Mouse (Mus musculus): ENCODE data around the gene Myh6.
"Not testable (repeated sequence)": the region's sequence is repeated elsewhere in the genome, so short reads cannot be mapped to it uniquely, and the experiment has no call there.

Myh6 gene

GRCm38 (mm10) chr14:54994869-54995186 is 28.1 kb upstream of the Myh6 start:
- no peak for DNase-seq (ENCODE audit: low spot score)

- no peak for DNase-seq (ENCODE audit: low spot score)
Measured at GRCm38 (mm10) chr14:54994136-54994868, 27.6 kb upstream of the Myh6 start, which contains the start of gene Myh7. Gene Myh7, minus strand, starts transcription at chr14:54994626.

GRCm38 (mm10) chr14:54993636-54994035 is 26.9 kb upstream of the Myh6 start:
- no peak for DNase-seq (ENCODE audit: low spot score)

GRCm38 (mm10) chr14:54992196-54992595 is 25.5 kb upstream of the Myh6 start:
- DNase-seq (ENCODE audit: low spot score) = no peak

GRCm38 (mm10) chr14:54989886-54990441 is 23.2 kb upstream of the Myh6 start:
- DNase-seq (ENCODE audit: low spot score) = no peak

- DNase-seq (ENCODE audit: low spot score) = no peak
Measured at GRCm38 (mm10) chr14:54988882-54989281, 22.2 kb upstream of the Myh6 start.

GRCm38 (mm10) chr14:54988350-54988874 is 21.7 kb upstream of the Myh6 start:
- DNase-seq (ENCODE audit: low spot score) = not testable (repeated sequence)

GRCm38 (mm10) chr14:54981934-54982333 is 15.2 kb upstream of the Myh6 start:
- no peak for DNase-seq (ENCODE audit: low spot score)

- DNase-seq (ENCODE audit: low spot score) = no peak
Measured at GRCm38 (mm10) chr14:54978664-54979063, 11.9 kb upstream of the Myh6 start.

- no peak for DNase-seq (ENCODE audit: low spot score)
Measured at GRCm38 (mm10) chr14:54976633-54977032, 9.9 kb upstream of the Myh6 start, which contains the start of gene Gm17428. Gene Gm17428, plus strand, starts transcription at chr14:54976933.

- no peak for DNase-seq (ENCODE audit: low spot score)
Measured at GRCm38 (mm10) chr14:54974068-54974791, 7.5 kb upstream of the Myh6 start.

GRCm38 (mm10) chr14:54972786-54973185 is 6.1 kb upstream of the Myh6 start:
- DNase-seq (ENCODE audit: low spot score) = not testable (repeated sequence)

GRCm38 (mm10) chr14:54968344-54968743 is 1.6 kb upstream of the Myh6 start:
- DNase-seq (ENCODE audit: low spot score) = no peak

- DNase-seq (ENCODE audit: low spot score) = no peak
Measured at GRCm38 (mm10) chr14:54967874-54968273, 1.1 kb upstream of the Myh6 start.

- no peak for DNase-seq (ENCODE audit: low spot score)
Measured at GRCm38 (mm10) chr14:54965631-54966030, 1.1 kb downstream of the Myh6 start.

GRCm38 (mm10) chr14:54965044-54965443 is 1.7 kb downstream of the Myh6 start:
- no peak for DNase-seq (ENCODE audit: low spot score)

- no peak for DNase-seq (ENCODE audit: low spot score)
Measured at GRCm38 (mm10) chr14:54963727-54964126, 3.0 kb downstream of the Myh6 start.

- DNase-seq (ENCODE audit: low spot score) = no peak
Measured at GRCm38 (mm10) chr14:54962714-54963113, 4.0 kb downstream of the Myh6 start.

- no peak for DNase-seq (ENCODE audit: low spot score)
Measured at GRCm38 (mm10) chr14:54961487-54961886, 5.2 kb downstream of the Myh6 start.

- peak; percentile 33 for DNase-seq (ENCODE audit: low spot score)
Measured at GRCm38 (mm10) chr14:54960769-54961168, 6.0 kb downstream of the Myh6 start.

- not testable (repeated sequence) for DNase-seq (ENCODE audit: low spot score)
Measured at GRCm38 (mm10) chr14:54959853-54960613, 6.7 kb downstream of the Myh6 start.

GRCm38 (mm10) chr14:54959197-54959596 is 7.5 kb downstream of the Myh6 start:
- DNase-seq (ENCODE audit: low spot score) = no peak

All from embryo, embryonic 10 days (tissue).